Mouse (Mus musculus) midbrain, embryonic 12.5 days (tissue): ENCODE results near the gene Sar1a. TPM values are rescaled to one million over a fixed set of nuclear protein-coding genes. Genes with fewer than 3 reads are reported as not detected.

Experiments
- ATAC-seq: fragments of 200-750 bp; cut with Nextera tagmentation; 2 replicates; pipeline ENCODE4 v1.8.0; 2017; ENCODE audit warnings: low read depth, moderate TSS enrichment, moderate library complexity; ENCODE audit not compliant: low FRiP score
- H3K27ac ChIP-seq: fragments of 300-500 bp; sonication (generic); replicated peaks from 2 replicates; pipeline ENCODE4 v1.5.1; 2016; ENCODE audit warnings: mild to moderate bottlenecking
- H3K27me3 ChIP-seq: fragments of 300-500 bp; sonication (generic); 2 replicates; pipeline ENCODE4 v1.6.1; 2016; ENCODE audit warnings: mild to moderate bottlenecking
- H3K36me3 ChIP-seq: fragments of 300-500 bp; sonication (generic); 2 replicates; pipeline ENCODE4 v1.6.1; 2016
- H3K4me1 ChIP-seq: fragments of 300-500 bp; sonication (generic); 2 replicates; pipeline ENCODE4 v1.6.1; 2016
- H3K4me2 ChIP-seq: fragments of 300-500 bp; sonication (generic); replicated peaks from 2 replicates; pipeline ENCODE4 v1.6.1; 2016; ENCODE audit warnings: mild to moderate bottlenecking, moderate library complexity
- H3K4me3 ChIP-seq: fragments of 300-500 bp; sonication (generic); 2 replicates; pipeline ENCODE4 v1.5.1; 2016; ENCODE audit warnings: mild to moderate bottlenecking
- H3K9ac ChIP-seq: fragments of 300-500 bp; sonication (generic); replicated peaks from 2 replicates; pipeline ENCODE4 v1.6.1; 2016; ENCODE audit warnings: mild to moderate bottlenecking, moderate library complexity
- H3K9me3 ChIP-seq: fragments of 300-500 bp; sonication (generic); 2 replicates; pipeline ENCODE4 v1.6.1; 2016; ENCODE audit warnings: mild to moderate bottlenecking
- WGBS: fragments of 180-500 bp; shearing (Covaris S2); methylation state at CpG from one replicate; pipeline ENCODE4 v1.1.7; 2016; 5-methylcytosine and 5-hydroxymethylcytosine counted together
- polyA plus RNA-seq: library from polyadenylated mRNA; unstranded; fragments of >200 nt; fragmentation: Nextera tagmentation; extraction: Ambion mirVana; gene quantifications from 2 replicates; pipeline ENCODE4 v1.2.1, GENCODE M21; 2016

The Sar1a gene
- polyA plus RNA-seq, 1 experiment from 2014 or later = 228 TPM

- Histone ChIP-seq H3K4me3 (no peak overlapping the region), H3K9ac (no peak overlapping the region), H3K27me3 (no peaks in the 10 kb centered on the region), H3K4me1 (no peaks in the 10 kb centered on the region), H3K4me2 (no peak overlapping the region), H3K9me3 (no peaks in the 10 kb centered on the region), H3K36me3 (peaks cover 46% of the 10 kb centered on the region), H3K27ac (no peak overlapping the region)
- 91% methylated on average over 18 of the region's 18 CpGs for WGBS
- ATAC-seq = no peak
These were observed 22.9 kb upstream of the Sar1a start for GRCm38 (mm10) chr10:61656928-61657882.

GRCm38 (mm10) chr10:61657985-61658384 lies 22.1 kb upstream of the Sar1a start:
- Histone ChIP-seq H3K4me3 (no peak overlapping the region), H3K36me3 (peaks cover 47% of the 10 kb centered on the region), H3K4me1 (no peaks in the 10 kb centered on the region), H3K27me3 (no peaks in the 10 kb centered on the region), H3K9me3 (no peaks in the 10 kb centered on the region), H3K9ac (no peak overlapping the region), H3K4me2 (no peak overlapping the region), H3K27ac (no peak overlapping the region)
- 31% methylated on average over 4 of the region's 4 CpGs for WGBS
- ATAC-seq = no peak

- ATAC-seq = no peak
- Histone ChIP-seq H3K9me3 (no peaks in the 10 kb centered on the region), H3K36me3 (peaks cover 52% of the 10 kb centered on the region), H3K4me2 (no peak overlapping the region), H3K27ac (0 out of 2 replicates have a peak overlapping the region, but pooled peaks have one; percentile 7), H3K9ac (no peak overlapping the region), H3K4me3 (no peak overlapping the region), H3K4me1 (no peaks in the 10 kb centered on the region), H3K27me3 (no peaks in the 10 kb centered on the region)
- WGBS = 82% methylated on average over 8 of the region's 8 CpGs
These were observed 18.2 kb upstream of the Sar1a start for GRCm38 (mm10) chr10:61661887-61662286.

- Histone ChIP-seq H3K27me3 (no peaks in the 10 kb centered on the region), H3K9ac (no peak overlapping the region), H3K27ac (0 out of 2 replicates have a peak overlapping the region, but pooled peaks have one; percentile 22), H3K36me3 (peaks cover 57% of the 10 kb centered on the region), H3K4me1 (no peaks in the 10 kb centered on the region), H3K4me2 (no peak overlapping the region), H3K4me3 (no peak overlapping the region), H3K9me3 (no peaks in the 10 kb centered on the region)
- WGBS = 61% methylated on average over 10 of the region's 10 CpGs
- ATAC-seq = no peak
These were observed 17.6 kb upstream of the Sar1a start for GRCm38 (mm10) chr10:61662391-61662988.

GRCm38 (mm10) chr10:61665111-61665510 lies 15.0 kb upstream of the Sar1a start:
- 95% methylated on average over 10 of the region's 10 CpGs for WGBS
- no peak for ATAC-seq

GRCm38 (mm10) chr10:61665651-61666050 lies 14.4 kb upstream of the Sar1a start:
- H3K27me3 ChIP-seq = no peaks in the 10 kb centered on the region
- no peak overlapping the region for H3K4me3 ChIP-seq
- H3K27ac ChIP-seq = no peak overlapping the region
- ATAC-seq = no peak
- no peak overlapping the region for H3K9ac ChIP-seq
- H3K9me3 ChIP-seq = no peaks in the 10 kb centered on the region
- H3K4me2 ChIP-seq = no peak overlapping the region
- 96% methylated on average over 3 of the region's 3 CpGs for WGBS
- no peaks in the 10 kb centered on the region for H3K4me1 ChIP-seq
- peaks cover 79% of the 10 kb centered on the region for H3K36me3 ChIP-seq

More at GRCm38 (mm10) chr10:61665111-61665510, 15.0 kb upstream of the Sar1a start:
- H3K4me1 ChIP-seq = no peaks in the 10 kb centered on the region
- no peak overlapping the region for H3K4me3 ChIP-seq
- H3K9me3 ChIP-seq = no peaks in the 10 kb centered on the region
- H3K4me2 ChIP-seq = no peak overlapping the region
- no peak overlapping the region for H3K27ac ChIP-seq
- H3K9ac ChIP-seq = no peak overlapping the region
- no peaks in the 10 kb centered on the region for H3K27me3 ChIP-seq
- H3K36me3 ChIP-seq = peaks cover 76% of the 10 kb centered on the region

GRCm38 (mm10) chr10:61669289-61669688 lies 10.8 kb upstream of the Sar1a start:
- no peak for ATAC-seq
- H3K4me1 ChIP-seq = no peaks in the 10 kb centered on the region
- H3K9me3 ChIP-seq = no peaks in the 10 kb centered on the region
- WGBS = 88% methylated on average over 7 of the region's 7 CpGs
- no peak overlapping the region for H3K4me3 ChIP-seq
- H3K27ac ChIP-seq = no peak overlapping the region
- no peak overlapping the region for H3K4me2 ChIP-seq
- peaks cover 84% of the 10 kb centered on the region for H3K36me3 ChIP-seq
- H3K9ac ChIP-seq = no peak overlapping the region
- no peaks in the 10 kb centered on the region for H3K27me3 ChIP-seq

GRCm38 (mm10) chr10:61669896-61670295 lies 10.2 kb upstream of the Sar1a start:
- Histone ChIP-seq H3K4me2 (no peak overlapping the region), H3K4me1 (no peaks in the 10 kb centered on the region), H3K4me3 (no peak overlapping the region), H3K27me3 (no peaks in the 10 kb centered on the region), H3K9me3 (no peaks in the 10 kb centered on the region), H3K9ac (no peak overlapping the region), H3K36me3 (peaks cover 83% of the 10 kb centered on the region), H3K27ac (no peak overlapping the region)
- no peak for ATAC-seq

GRCm38 (mm10) chr10:61670758-61671157 lies 9.3 kb upstream of the Sar1a start:
- no peaks in the 10 kb centered on the region for H3K9me3 ChIP-seq
- H3K9ac ChIP-seq = no peak overlapping the region
- no peak for ATAC-seq
- H3K27me3 ChIP-seq = no peaks in the 10 kb centered on the region
- H3K4me1 ChIP-seq = no peaks in the 10 kb centered on the region
- WGBS = 94% methylated on average over 3 of the region's 3 CpGs
- H3K4me2 ChIP-seq = no peak overlapping the region
- peaks cover 82% of the 10 kb centered on the region for H3K36me3 ChIP-seq
- no peak overlapping the region for H3K27ac ChIP-seq
- no peak overlapping the region for H3K4me3 ChIP-seq

- Histone ChIP-seq H3K9me3 (no peaks in the 10 kb centered on the region), H3K36me3 (peaks cover 44% of the 10 kb centered on the region), H3K4me3 (no peak overlapping the region), H3K4me2 (no peak overlapping the region), H3K27me3 (no peaks in the 10 kb centered on the region), H3K4me1 (peaks cover 6% of the 10 kb centered on the region), H3K9ac (no peak overlapping the region), H3K27ac (no peak overlapping the region)
- no peak for ATAC-seq
- 83% methylated on average over 3 of the region's 3 CpGs for WGBS
These were observed 4.2 kb upstream of the Sar1a start for GRCm38 (mm10) chr10:61675935-61676334.

GRCm38 (mm10) chr10:61679545-61679944 lies 554 bp upstream of the Sar1a start:
- peaks cover 12% of the 10 kb centered on the region for H3K36me3 ChIP-seq
- H3K9ac ChIP-seq = peak overlapping the region; percentile 97
- peak overlapping the region; percentile 82 for H3K4me2 ChIP-seq
- H3K27me3 ChIP-seq = no peaks in the 10 kb centered on the region
- ATAC-seq = no peak; the same call in 1 of the 2 replicates
- WGBS = 35% methylated on average over 9 of the region's 9 CpGs
- no peaks in the 10 kb centered on the region for H3K9me3 ChIP-seq
- H3K4me1 ChIP-seq = peaks cover 15% of the 10 kb centered on the region
- H3K27ac ChIP-seq = peak overlapping the region; percentile 46; the same call in 1 of the 2 replicates
- H3K4me3 ChIP-seq = peak overlapping the region; percentile 99

GRCm38 (mm10) chr10:61689405-61689804 lies 9.3 kb downstream of the Sar1a start:
- no peaks in the 10 kb centered on the region for H3K27me3 ChIP-seq
- H3K4me2 ChIP-seq = no peak overlapping the region
- H3K9ac ChIP-seq = no peak overlapping the region
- H3K4me1 ChIP-seq = no peaks in the 10 kb centered on the region
- no peak overlapping the region for H3K4me3 ChIP-seq
- H3K36me3 ChIP-seq = peaks cover 88% of the 10 kb centered on the region
- H3K9me3 ChIP-seq = no peaks in the 10 kb centered on the region
- H3K27ac ChIP-seq = no peak overlapping the region
- no peak for ATAC-seq
- 91% methylated on average over 8 of the region's 8 CpGs for WGBS
